Mouse (Mus musculus) adrenal gland, postnatal 25 days (tissue): ENCODE measurements around the gene Rnaseh2a. TPM values are rescaled to one million over a fixed set of nuclear protein-coding genes. Genes with fewer than 3 reads are reported as not detected.
"Not testable (repeated sequence)": the region's sequence is repeated elsewhere in the genome, so short reads cannot be mapped to it uniquely, and the experiment has no call there.

ENCODE experiments used
- DNase-seq: peaks from one replicate; pipeline ENCODE4 v3.0.0; 2021; ENCODE audit warnings: mixed read lengths
- total RNA-seq: library from RNA; stranded (reverse); gene quantifications from 2 replicates; pipeline ENCODE4 v1.2.3, GENCODE M21; 2021

Rnaseh2a gene
- total RNA-seq, 1 experiment from 2014 or later: 159 TPM

GRCm38 (mm10) chr8:84933767-84934559 lies 35.6 kb downstream of the Rnaseh2a start:
- DNase-seq: no peak

- DNase-seq: no peak
These were observed 39.0 kb downstream of the Rnaseh2a start for GRCm38 (mm10) chr8:84930582-84930981.

- DNase-seq: peak; percentile 78
These were observed 40.9 kb downstream of the Rnaseh2a start for GRCm38 (mm10) chr8:84928456-84929306.

GRCm38 (mm10) chr8:84927513-84927912 lies 42.1 kb downstream of the Rnaseh2a start:
- DNase-seq: no peak

- no peak for DNase-seq
These were observed 44.0 kb downstream of the Rnaseh2a start for GRCm38 (mm10) chr8:84925557-84925956.

- no peak for DNase-seq
These were observed 48.0 kb downstream of the Rnaseh2a start for GRCm38 (mm10) chr8:84921596-84921995.

- no peak for DNase-seq
These were observed 50.9 kb downstream of the Rnaseh2a start for GRCm38 (mm10) chr8:84918646-84919045.

GRCm38 (mm10) chr8:84917781-84918180 lies 51.8 kb downstream of the Rnaseh2a start:
- DNase-seq: no peak

GRCm38 (mm10) chr8:84915269-84915668 lies 54.3 kb downstream of the Rnaseh2a start:
- DNase-seq: no peak

GRCm38 (mm10) chr8:84913960-84914359 lies 55.6 kb downstream of the Rnaseh2a start:
- DNase-seq: no peak

GRCm38 (mm10) chr8:84913502-84913900 lies 56.1 kb downstream of the Rnaseh2a start:
- no peak for DNase-seq

GRCm38 (mm10) chr8:84912895-84913501 lies 56.6 kb downstream of the Rnaseh2a start:
- peak; percentile 73 for DNase-seq

GRCm38 (mm10) chr8:84912391-84912790 lies 57.2 kb downstream of the Rnaseh2a start:
- DNase-seq: no peak

GRCm38 (mm10) chr8:84911854-84912253 lies 57.7 kb downstream of the Rnaseh2a start:
- DNase-seq: no peak

GRCm38 (mm10) chr8:84910551-84910950 lies 59.0 kb downstream of the Rnaseh2a start:
- DNase-seq: no peak

GRCm38 (mm10) chr8:84909949-84910348 lies 59.6 kb downstream of the Rnaseh2a start:
- DNase-seq: no peak

- DNase-seq: no peak
These were observed 60.3 kb downstream of the Rnaseh2a start for GRCm38 (mm10) chr8:84909162-84909767.

GRCm38 (mm10) chr8:84908421-84909161 lies 61.0 kb downstream of the Rnaseh2a start, which contains the start of gene Dnase2a:
TSS of gene Dnase2a (plus strand) at chr8:84908560.
- peak; percentile 94 for DNase-seq

GRCm38 (mm10) chr8:84907979-84908378 lies 61.6 kb downstream of the Rnaseh2a start:
- DNase-seq: not testable (repeated sequence)

- no peak for DNase-seq
These were observed 62.1 kb downstream of the Rnaseh2a start for GRCm38 (mm10) chr8:84907493-84907892.

GRCm38 (mm10) chr8:84907037-84907436 lies 62.5 kb downstream of the Rnaseh2a start:
- DNase-seq: no peak
